Mouse (Mus musculus): ENCODE results near the gene Clca4b. TPM values are rescaled to one million over a fixed set of nuclear protein-coding genes. Genes with fewer than 3 reads are reported as not detected.

Gene Clca4b
- polyA plus RNA-seq (2017; shearing (Covaris generic)), result under 1 TPM; 0.06 to 0.18 TPM

DNA sequence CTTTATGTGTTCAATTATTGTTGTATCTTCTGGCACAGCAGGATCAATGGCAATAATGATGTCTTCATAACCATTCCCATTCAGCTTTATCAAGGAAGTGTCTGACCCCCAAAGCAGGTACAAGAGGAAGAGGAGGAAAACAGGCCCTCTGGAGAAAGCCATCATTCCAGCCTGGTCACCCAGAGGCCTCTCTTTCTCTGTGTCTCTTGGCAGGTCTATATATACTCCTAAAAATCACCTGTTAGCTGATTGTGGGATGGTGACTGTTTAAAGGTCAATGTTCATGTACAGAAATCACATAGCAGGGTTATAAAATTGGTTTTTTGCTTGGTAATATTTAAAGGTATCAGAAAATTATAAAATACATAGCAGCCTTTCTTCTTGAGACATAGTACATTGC, at the start of gene Clca4b:
Gene Clca4b, minus strand, starts transcription at position 195 of the 400 bp plus-strand sequence.

DNA sequence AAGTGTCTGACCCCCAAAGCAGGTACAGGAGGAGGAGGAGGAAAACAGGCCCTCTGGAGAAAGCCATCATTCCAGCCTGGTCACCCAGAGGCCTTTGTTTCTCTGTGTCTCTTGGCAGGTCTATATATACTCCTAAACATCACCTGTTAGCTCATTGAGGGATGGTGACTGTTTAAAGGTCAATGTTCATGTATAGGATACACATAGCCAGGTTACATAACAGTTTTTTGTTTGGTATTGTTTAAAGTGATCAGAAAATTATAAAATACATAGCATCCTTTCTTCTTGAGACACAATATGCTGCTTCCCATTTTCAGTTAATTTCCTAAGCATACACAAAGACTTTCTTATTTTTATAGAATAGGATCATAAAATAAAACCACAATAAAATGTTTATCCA, 42.6 kb upstream of the Clca4b start, which contains the start of gene Clca4a:
Gene Clca4a, minus strand, starts transcription at position 101 of the 400 bp plus-strand sequence.

Other genes starting within 250 kb of the Clca4b start
- 100 to 1,000 TPM; 166 to 180 TPM for gene Sh3glb1, start 212.2 kb downstream of the Clca4b start, polyA plus RNA-seq (2017; shearing (Covaris generic))
- gene Clca3a1, start 171.6 kb downstream of the Clca4b start, polyA plus RNA-seq (2017; shearing (Covaris generic)), result under 1 TPM in 1 of 2 experiments, not detected in 1; 0.83 TPM
- under 1 TPM in 1 of 2 experiments, not detected in 1; 0.27 TPM for gene Clca3a2, start 113.0 kb downstream of the Clca4b start, polyA plus RNA-seq (2017; shearing (Covaris generic))
- under 1 TPM in 1 of 2 experiments, not detected in 1; 0.64 TPM for gene Clca3b, start 83.2 kb downstream of the Clca4b start, polyA plus RNA-seq (2017; shearing (Covaris generic))
- under 1 TPM in 1 of 2 experiments, not detected in 1; 0.18 TPM for gene Clca4a, start 42.5 kb upstream of the Clca4b start, polyA plus RNA-seq (2017; shearing (Covaris generic))
- gene Clca1, start 100.2 kb upstream of the Clca4b start, polyA plus RNA-seq (2017; shearing (Covaris generic)), result 1 to 10 TPM in 1 of 2 experiments, under 1 TPM in 1; 0.24 to 1.0 TPM
- gene Clca2, start 166.9 kb upstream of the Clca4b start, polyA plus RNA-seq (2017; shearing (Covaris generic)), result under 1 TPM in 1 of 2 experiments, not detected in 1; 0.37 TPM
- gene Odf2l, start 186.1 kb upstream of the Clca4b start, polyA plus RNA-seq (2017; shearing (Covaris generic)), result 1 to 10 TPM; 6.3 to 8.1 TPM